Mouse (Mus musculus) MEL (cell line): ENCODE measurements around the gene Mrpl38. TPM values are rescaled to one million over a fixed set of nuclear protein-coding genes. Genes with fewer than 3 reads are reported as not detected.

Experiments
- DNase-seq: peaks from one replicate; pipeline ENCODE4 v3.0.0; 2011; ENCODE audit warnings: low read depth, low spot score
- H3K27ac ChIP-seq: 2 replicates; pipeline ENCODE4 v1.5.1; 2012; ENCODE audit warnings: low read depth, mild to moderate bottlenecking, control low read depth, low read length, moderate library complexity; ENCODE audit not compliant: control insufficient read depth
- H3K27me3 ChIP-seq, 2 experiments: fragments of 150-350 bp in 1 of 2; sonication (generic) in 1 of 2; 2 replicates each; pipeline ENCODE4 v1.6.1; 2012; ENCODE audit warnings: low read length in 2 of 2, mild to moderate bottlenecking in 2 of 2, improper control_type of control experiment in 1 of 2, moderate library complexity in 1 of 2; ENCODE audit not compliant: insufficient read depth in 2 of 2, control insufficient read depth in 1 of 2
- H3K36me3 ChIP-seq, 2 experiments: 2 replicates each; pipeline ENCODE4 v1.6.1; 2012 to 2014; ENCODE audit warnings: low read length in 2 of 2, improper control_type of control experiment in 1 of 2, inconsistent platforms in 1 of 2, mild to moderate bottlenecking in 1 of 2; ENCODE audit not compliant: insufficient read depth in 2 of 2, control insufficient read depth in 1 of 2
- H3K4me1 ChIP-seq, 2 experiments: fragments of 150-350 bp in 1 of 2; sonication (generic) in 1 of 2; 2 replicates each; pipeline ENCODE4 v1.6.1; 2012; ENCODE audit warnings: low read length in 2 of 2, improper control_type of control experiment in 1 of 2, mild to moderate bottlenecking in 1 of 2; ENCODE audit not compliant: insufficient read depth in 2 of 2, control insufficient read depth in 1 of 2
- H3K4me3 ChIP-seq, 2 experiments: fragments of 150-350 bp in 1 of 2; sonication (generic) in 1 of 2; 2 replicates each; pipeline ENCODE4 v1.5.1; 2012; ENCODE audit warnings: low read depth in 2 of 2, low read length in 2 of 2, mild to moderate bottlenecking in 2 of 2, moderate library complexity in 2 of 2, control low read depth in 1 of 2, improper control_type of control experiment in 1 of 2; ENCODE audit not compliant: control insufficient read depth in 1 of 2, insufficient read depth in 1 of 2
- H3K79me2 ChIP-seq: 2 replicates; pipeline ENCODE4 v1.6.1; 2012; ENCODE audit warnings: mild to moderate bottlenecking, low read length, moderate library complexity; ENCODE audit not compliant: control insufficient read depth, poor library complexity, insufficient read depth
- H3K9ac ChIP-seq: 2 replicates; pipeline ENCODE4 v1.6.1; 2012; ENCODE audit warnings: low read depth, mild to moderate bottlenecking, control low read depth, low read length, moderate library complexity; ENCODE audit not compliant: control insufficient read depth, poor library complexity, severe bottlenecking
- H3K9me3 ChIP-seq: fragments of 150-350 bp; sonication (generic); replicated peaks from 2 replicates; pipeline ENCODE4 v1.6.1; 2012; ENCODE audit warnings: mild to moderate bottlenecking, low read length, improper control_type of control experiment, moderate library complexity; ENCODE audit not compliant: insufficient read depth
- CHD1 ChIP-seq: IDR thresholded peaks from 2 replicates; pipeline ENCODE4 v1.6.1; 2012; ENCODE audit warnings: low read depth, mild to moderate bottlenecking, inconsistent platforms, low read length, improper control_type of control experiment
- E2F4 ChIP-seq: IDR thresholded peaks from 2 replicates; pipeline ENCODE4 v1.6.1; 2011; ENCODE audit warnings: low read depth, low read length, improper control_type of control experiment, borderline replicate concordance
- ELF1 ChIP-seq: IDR thresholded peaks from 2 replicates; pipeline ENCODE4 v1.6.1; 2014; ENCODE audit warnings: low read depth, mild to moderate bottlenecking, inconsistent platforms, low read length, improper control_type of control experiment, moderate library complexity
- EP300 ChIP-seq, 2 experiments: IDR thresholded peaks; 2 replicates each; pipeline ENCODE4 v1.6.1; 2011; ENCODE audit warnings: improper control_type of control experiment in 2 of 2, low read length in 2 of 2, low read depth in 1 of 2, mild to moderate bottlenecking in 1 of 2
- GABPA ChIP-seq: IDR thresholded peaks from 2 replicates; pipeline ENCODE4 v1.6.1; 2012; ENCODE audit warnings: low read depth, mild to moderate bottlenecking, inconsistent platforms, low read length, improper control_type of control experiment, moderate library complexity
- GATA1 ChIP-seq: IDR thresholded peaks from 2 replicates; pipeline ENCODE4 v1.6.1; 2011; ENCODE audit warnings: low read depth, low read length, improper control_type of control experiment
- JUND ChIP-seq: IDR thresholded peaks from 2 replicates; pipeline ENCODE4 v1.6.1; 2011; ENCODE audit warnings: low read depth, mild to moderate bottlenecking, improper control_type of control experiment, low read length
- KAT2A ChIP-seq: conservative IDR thresholded peaks from 2 replicates; pipeline ENCODE4 v1.6.1; 2012; ENCODE audit warnings: low read depth, low read length, improper control_type of control experiment, inconsistent platforms
- MXI1 ChIP-seq: IDR thresholded peaks from 2 replicates; pipeline ENCODE4 v1.6.1; 2011; ENCODE audit warnings: mild to moderate bottlenecking, low read depth, low read length, improper control_type of control experiment
- MYB ChIP-seq: IDR thresholded peaks from 2 replicates; pipeline ENCODE4 v1.6.1; 2011; ENCODE audit warnings: mild to moderate bottlenecking, low read depth, low read length, improper control_type of control experiment
- MYC ChIP-seq: IDR thresholded peaks from 2 replicates; pipeline ENCODE4 v1.6.1; 2011; ENCODE audit warnings: low read depth, mild to moderate bottlenecking, low read length, improper control_type of control experiment, moderate library complexity
- POLR2A ChIP-seq, 2 experiments: IDR thresholded peaks; 2 replicates each; pipeline ENCODE4 v1.6.1; 2011 to 2012; ENCODE audit warnings: low read length in 2 of 2, mild to moderate bottlenecking in 2 of 2, control low read depth in 1 of 2, improper control_type of control experiment in 1 of 2, low read depth in 1 of 2, moderate library complexity in 1 of 2; ENCODE audit not compliant: control insufficient read depth in 1 of 2, insufficient read depth in 1 of 2, poor library complexity in 1 of 2
- POLR2AphosphoS2 ChIP-seq: IDR thresholded peaks from 2 replicates; pipeline ENCODE4 v1.6.1; 2011; ENCODE audit warnings: low read length, improper control_type of control experiment
- POLR2AphosphoS5 ChIP-seq: IDR thresholded peaks from 2 replicates; pipeline ENCODE4 v1.6.1; 2012; ENCODE audit warnings: low read depth, borderline replicate concordance, mild to moderate bottlenecking, inconsistent platforms, low read length, moderate library complexity, mixed read lengths
- RAD21 ChIP-seq: IDR thresholded peaks from 2 replicates; pipeline ENCODE4 v1.6.1; 2011; ENCODE audit warnings: mild to moderate bottlenecking, low read depth, low read length, improper control_type of control experiment
- TBP ChIP-seq: IDR thresholded peaks from 2 replicates; pipeline ENCODE4 v1.8.0; 2011; ENCODE audit warnings: low read depth, low read length, improper control_type of control experiment
- TCF12 ChIP-seq: IDR thresholded peaks from 2 replicates; pipeline ENCODE4 v1.6.1; 2014; ENCODE audit warnings: low read depth, mild to moderate bottlenecking, inconsistent platforms, low read length, improper control_type of control experiment, moderate library complexity
- USF2 ChIP-seq, 2 experiments: IDR thresholded peaks; 2 replicates each; pipeline ENCODE4 v1.6.1; 2011 to 2012; ENCODE audit warnings: improper control_type of control experiment in 2 of 2, low read length in 2 of 2, borderline replicate concordance in 1 of 2, inconsistent platforms in 1 of 2, low read depth in 1 of 2, mild to moderate bottlenecking in 1 of 2; ENCODE audit not compliant: insufficient read depth in 1 of 2
- ZC3H11A ChIP-seq: IDR thresholded peaks from 2 replicates; pipeline ENCODE4 v1.6.1; 2012; ENCODE audit warnings: low read depth, mild to moderate bottlenecking, inconsistent platforms, low read length, improper control_type of control experiment
- ZKSCAN1 ChIP-seq: IDR thresholded peaks from 2 replicates; pipeline ENCODE4 v1.6.1; 2012; ENCODE audit warnings: low read depth, mild to moderate bottlenecking, inconsistent platforms, low read length, improper control_type of control experiment, moderate library complexity
- ZMIZ1 ChIP-seq: IDR thresholded peaks from 2 replicates; pipeline ENCODE4 v1.6.1; 2012; ENCODE audit warnings: low read depth, mild to moderate bottlenecking, inconsistent platforms, low read length, improper control_type of control experiment, moderate library complexity
- ZNF384 ChIP-seq: IDR thresholded peaks from 2 replicates; pipeline ENCODE4 v1.6.1; 2012; ENCODE audit warnings: low read depth, mild to moderate bottlenecking, inconsistent platforms, low read length, improper control_type of control experiment
- polyA plus RNA-seq, 2 experiments: library from polyadenylated mRNA; stranded (reverse) in 1 of 2; unstranded in 1 of 2; fragments of >175 nt in 1 of 2; fragments of >200 nt in 1 of 2; gene quantifications; 2 replicates each; pipeline versions ENCODE4 v1.2.1 to v1.2.4; 2012; ENCODE audit warnings: low replicate concordance in 2 of 2, low read depth in 1 of 2; ENCODE audit not compliant: insufficient read length in 2 of 2, insufficient read depth in 1 of 2, missing spikeins in 1 of 2
- total RNA-seq: library from RNA; depleted of rRNA; stranded (reverse); fragments of 300-350 nt; gene quantifications from 2 replicates; pipeline ENCODE4 v1.2.3, GENCODE M21; 2012

The Mrpl38 gene
- total and polyA plus RNA-seq, 3 experiments: 105 to 157 TPM; not detected in 1

- no peak for TF ChIP-seq CHD1
- TF ChIP-seq ZMIZ1: no peak
- no peak for TF ChIP-seq JUND
- TF ChIP-seq KAT2A: peak; percentile 51; the same call in 1 of the 2 replicates
These were observed at the start of gene Mrpl38 (continued) for GRCm38 (mm10) chr11:116138468-116139138.

- no peaks in the 10 kb centered on the region for H3K4me1 ChIP-seq
- peaks cover 0 to 5% of the 10 kb centered on the region in 2 experiments; a peak in 2 of 4 replicates for H3K36me3 ChIP-seq
- no peak overlapping the region for H3K9ac ChIP-seq
- H3K27me3 ChIP-seq: no peaks in the 10 kb centered on the region
- no peaks in the 10 kb centered on the region for H3K9me3 ChIP-seq
- no peaks in the 10 kb centered on the region for H3K79me2 ChIP-seq
- no peak overlapping the region for H3K4me3 ChIP-seq
- TF ChIP-seq POLR2AphosphoS2 (no peak), POLR2A (IDR thresholded peaks at IDR 0.05; ENCODE audit: control insufficient read depth in 1 of 2, insufficient read depth in 1 of 2, low read depth in 1 of 2, low read length in 2 of 2, poor library complexity in 1 of 2) (no peak), KAT2A (no peak), TCF12 (no peak), ZKSCAN1 (no peak), EP300 (IDR thresholded peaks at IDR 0.05; ENCODE audit: low read depth in 1 of 2, low read length in 2 of 2) (no peak), ZNF384 (no peak), POLR2AphosphoS5 (no peak), MXI1 (no peak), RAD21 (no peak), GABPA (no peak)
- no peak overlapping the region for H3K27ac ChIP-seq
- no peak for DNase-seq
These were observed 48.7 kb upstream of the Mrpl38 start for GRCm38 (mm10) chr11:116187226-116187930.

- TF ChIP-seq MYC: no peak
- TF ChIP-seq MXI1: no peak
- TF ChIP-seq CHD1: no peak
- no peak for TF ChIP-seq GATA1
- TF ChIP-seq E2F4: no peak
- no peak for TF ChIP-seq ZC3H11A
- TF ChIP-seq POLR2AphosphoS5: no peak
- no peak for TF ChIP-seq MYB
- no peak for TF ChIP-seq EP300 (IDR thresholded peaks at IDR 0.05; ENCODE audit: low read depth in 1 of 2, low read length in 2 of 2)
- TF ChIP-seq ELF1: no peak
- no peak for TF ChIP-seq TBP
- no peak for TF ChIP-seq USF2 (IDR thresholded peaks at IDR 0.05; ENCODE audit: borderline replicate concordance in 1 of 2, insufficient read depth in 1 of 2, low read depth in 1 of 2, low read length in 2 of 2)
- TF ChIP-seq KAT2A: no peak
- peaks cover 0 to 8% of the 10 kb centered on the region in 2 experiments; a peak in 2 of 4 replicates for H3K36me3 ChIP-seq
- H3K9me3 ChIP-seq: no peaks in the 10 kb centered on the region
These were observed 47.7 kb upstream of the Mrpl38 start for GRCm38 (mm10) chr11:116186360-116186759.

More at GRCm38 (mm10) chr11:116186360-116186759, 47.7 kb upstream of the Mrpl38 start:
- H3K4me1 ChIP-seq: no peaks in the 10 kb centered on the region
- no peak overlapping the region for H3K27ac ChIP-seq
- no peak overlapping the region for H3K9ac ChIP-seq
- no peak overlapping the region for H3K4me3 ChIP-seq
- DNase-seq: no peak
- H3K79me2 ChIP-seq: no peaks in the 10 kb centered on the region
- no peaks in the 10 kb centered on the region for H3K27me3 ChIP-seq
